Mouse (Mus musculus) lung, postnatal 0 days (tissue): Measurements from ENCODE around the gene Cd109.

Source experiments
- CTCF ChIP-seq: IDR thresholded peaks from 2 replicates; pipeline ENCODE4 v1.5.1; 2016; ENCODE audit warnings: antibody characterized with exemption, mild to moderate bottlenecking
- EP300 ChIP-seq: IDR thresholded peaks from 2 replicates; pipeline ENCODE4 v1.6.1; 2016; ENCODE audit warnings: antibody characterized with exemption, mild to moderate bottlenecking, control low read depth

DNA sequence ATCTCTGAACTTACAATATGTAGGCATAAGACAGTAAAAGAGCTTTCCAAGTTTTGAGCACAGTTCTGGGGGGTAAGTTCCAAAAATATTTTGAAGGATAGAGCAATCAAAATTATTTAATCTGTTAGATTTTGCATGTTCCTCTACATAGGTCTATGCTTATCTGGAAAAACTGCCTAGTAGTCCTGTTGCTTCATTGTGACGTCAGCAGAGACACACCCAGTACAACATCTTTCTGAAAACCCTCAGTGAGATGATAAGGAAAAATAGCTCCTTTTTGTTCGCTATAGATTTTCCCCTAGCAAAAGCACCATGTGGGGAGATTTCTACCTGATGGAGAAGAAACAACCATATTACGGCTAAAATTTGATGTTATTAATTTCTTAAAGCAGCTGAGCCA, 20.1 kb upstream of the Cd109 start:
- TF ChIP-seq EP300, result no peak
- TF ChIP-seq CTCF, result no peak
